Mouse (Mus musculus): ENCODE measurements at regions not wholly inside any gene's neighbourhood (a gene's known extent, or its start where the extent isn't known, plus 50 kb on each side); places are given as distances from the start of the nearest gene placed in this dataset.

- Histone ChIP-seq H3K9me3 (peaks cover 10% of the 10 kb centered on the region; the same call in 1 of the 2 replicates), H3K4me3 (replicated peaks) (no peak overlapping the region), H3K27me3 (replicated peaks) (peaks cover 39% of the 10 kb centered on the region), H3K36me3 (replicated peaks; ENCODE audit: low read length) (no peaks in the 10 kb centered on the region), H3K4me1 (peaks cover 4% of the 10 kb centered on the region; the same call in 1 of the 2 replicates)
- TF ChIP-seq GATA1 (IDR thresholded peaks at IDR 0.05; ENCODE audit: borderline replicate concordance, low read length), result no peak
- TF ChIP-seq FLI1 (IDR thresholded peaks at IDR 0.05; ENCODE audit: low read length), result no peak
These were observed 267.6 kb downstream of the Olfr1505 start for GRCm38 (mm10) chr19:14180956-14181355.

DNA sequence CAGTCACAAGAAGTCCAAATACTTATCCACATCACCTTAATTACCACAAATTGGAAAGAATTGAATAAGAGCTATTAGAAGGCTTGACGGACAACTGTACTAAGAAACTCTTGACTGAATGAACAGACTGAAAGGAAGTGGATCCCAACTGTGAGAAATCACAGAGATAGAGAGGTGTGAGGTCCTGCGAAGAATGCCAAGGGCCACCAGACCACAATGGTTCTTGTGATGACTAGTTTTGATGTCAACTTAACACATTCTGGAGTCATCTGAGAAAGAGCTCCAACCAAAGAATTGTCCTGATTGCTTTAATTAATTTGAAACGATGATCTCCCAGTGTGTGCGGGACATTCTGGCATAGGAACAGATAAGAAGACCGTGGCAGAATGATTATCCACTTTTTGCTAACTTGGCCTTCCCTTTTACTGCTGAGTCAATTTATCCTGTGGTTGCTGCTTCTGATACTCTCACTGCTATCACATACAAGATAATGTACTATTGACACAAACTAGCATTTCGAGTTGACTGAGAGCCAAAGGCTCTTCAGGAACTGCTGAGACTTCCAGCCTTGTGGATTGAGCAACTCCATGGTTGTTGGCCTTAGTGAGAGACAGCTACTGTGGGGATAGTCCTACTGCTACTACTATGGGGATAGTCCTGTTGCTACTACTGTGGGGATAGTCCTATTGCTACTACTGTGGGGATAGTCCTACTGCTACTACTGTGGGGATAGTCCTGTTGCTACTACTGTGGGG is 268.5 kb downstream of the Olfr1505 start:
- peaks cover 39% of the 10 kb centered on the region for H3K27me3 ChIP-seq (replicated peaks)
- no peak overlapping the region for H3K4me3 ChIP-seq (replicated peaks)
- H3K36me3 ChIP-seq (replicated peaks; ENCODE audit: low read length), result no peaks in the 10 kb centered on the region
- H3K9me3 ChIP-seq, result peaks cover 10% of the 10 kb centered on the region; the same call in 1 of the 2 replicates
- TF ChIP-seq GATA1 (IDR thresholded peaks at IDR 0.05; ENCODE audit: borderline replicate concordance, low read length) (no peak), FLI1 (IDR thresholded peaks at IDR 0.05; ENCODE audit: low read length) (no peak)
- H3K4me1 ChIP-seq, result peaks cover 4% of the 10 kb centered on the region; the same call in 1 of the 2 replicates

GRCm38 (mm10) chr19:14191820-14192219 is 278.5 kb downstream of the Olfr1505 start:
- no peaks in the 10 kb centered on the region for H3K9me3 ChIP-seq
- no peaks in the 10 kb centered on the region for H3K36me3 ChIP-seq (replicated peaks; ENCODE audit: low read length)
- TF ChIP-seq GATA1 (IDR thresholded peaks at IDR 0.05; ENCODE audit: borderline replicate concordance, low read length), result no peak
- H3K27me3 ChIP-seq (replicated peaks), result peaks cover 7% of the 10 kb centered on the region
- H3K4me1 ChIP-seq, result peaks cover 9% of the 10 kb centered on the region; the same call in 1 of the 2 replicates
- no peak overlapping the region for H3K4me3 ChIP-seq (replicated peaks)

DNA sequence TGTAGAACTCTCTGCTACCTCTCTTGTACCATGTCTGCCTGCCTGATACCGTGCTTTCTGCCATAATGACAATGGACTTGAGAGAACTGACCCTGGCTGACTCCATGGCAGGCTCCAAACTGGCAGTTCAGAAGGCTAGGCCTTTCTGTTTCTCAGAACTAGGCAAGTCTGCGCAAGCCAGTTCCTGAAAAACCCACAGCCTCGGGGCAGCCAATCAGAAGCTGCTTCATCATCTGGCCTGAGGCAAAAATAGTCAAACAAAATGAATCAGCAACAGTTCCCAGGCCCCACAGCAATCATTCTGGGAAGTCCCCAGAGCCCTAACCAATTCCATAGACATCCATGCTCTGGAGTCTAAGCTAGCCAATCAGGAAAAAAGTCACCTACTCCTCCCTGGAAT is 284.5 kb downstream of the Olfr1505 start:
- Histone ChIP-seq H3K36me3 (replicated peaks; ENCODE audit: low read length) (peaks cover 15% of the 10 kb centered on the region), H3K27me3 (replicated peaks) (no peaks in the 10 kb centered on the region), H3K4me1 (peaks cover 19% of the 10 kb centered on the region), H3K9me3 (0 out of 2 replicates have a peak, but pooled peaks cover 2% of the 10 kb centered on the region), H3K4me3 (replicated peaks) (peak overlapping the region; percentile 62)
- TF ChIP-seq GATA1 (IDR thresholded peaks at IDR 0.05; ENCODE audit: borderline replicate concordance, low read length) (no peak), FLI1 (IDR thresholded peaks at IDR 0.05; ENCODE audit: low read length) (no peak)

DNA sequence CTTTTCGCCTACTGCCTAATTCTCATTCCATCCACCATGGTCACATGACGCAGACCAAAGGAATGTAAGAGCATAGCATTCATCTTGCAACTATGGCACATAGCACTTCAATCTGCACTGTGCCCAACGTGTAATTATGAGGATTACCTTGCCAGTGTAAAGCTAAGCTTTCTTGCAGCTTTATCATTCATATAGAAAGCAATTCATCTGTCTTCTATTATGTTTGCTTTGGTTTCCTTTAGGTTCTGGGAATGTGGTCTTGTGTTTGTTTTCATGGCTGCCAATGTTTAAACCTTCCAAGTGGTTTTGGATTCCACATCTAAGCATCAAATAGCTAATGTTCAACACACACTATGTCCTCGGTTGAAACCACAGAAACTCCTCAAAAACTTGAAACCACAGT is 307.2 kb downstream of the Olfr1505 start:
- no peaks in the 10 kb centered on the region for H3K27me3 ChIP-seq (replicated peaks)
- no peaks in the 10 kb centered on the region for H3K36me3 ChIP-seq (replicated peaks; ENCODE audit: low read length)
- no peak overlapping the region for H3K4me3 ChIP-seq (replicated peaks)
- H3K9me3 ChIP-seq, result no peaks in the 10 kb centered on the region
- peaks cover 6% of the 10 kb centered on the region for H3K4me1 ChIP-seq
- TF ChIP-seq GATA1 (IDR thresholded peaks at IDR 0.05; ENCODE audit: borderline replicate concordance, low read length), result no peak
- TF ChIP-seq FLI1 (IDR thresholded peaks at IDR 0.05; ENCODE audit: low read length), result no peak

DNA sequence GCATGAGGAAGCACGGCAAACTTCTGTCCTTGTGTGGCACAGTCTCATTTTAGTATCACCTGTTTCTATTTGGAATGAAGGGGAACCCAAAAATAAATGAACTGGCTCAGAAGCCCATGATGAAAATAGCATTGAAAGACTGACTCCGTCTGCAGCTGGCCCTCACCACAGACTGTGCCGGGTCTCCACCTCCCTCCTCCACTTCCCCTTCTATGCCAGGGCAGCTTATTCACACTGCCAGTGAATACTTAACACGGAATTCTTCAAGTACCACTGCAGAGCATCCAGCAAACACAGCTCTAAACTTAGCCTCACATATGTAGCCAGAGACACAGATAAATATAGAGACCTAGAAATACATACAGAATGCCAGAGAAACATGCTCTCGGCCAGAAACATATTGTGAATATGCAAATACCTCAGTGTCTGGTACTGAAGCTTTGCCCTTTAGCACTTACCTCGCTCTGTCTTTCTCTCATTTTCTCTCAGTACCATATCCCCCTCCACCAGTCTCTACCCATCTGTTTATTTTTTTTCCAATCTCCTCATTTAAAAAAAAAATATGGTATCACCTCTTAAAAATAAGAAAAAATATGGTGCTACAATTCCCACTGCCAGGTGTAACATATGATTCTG is 311.8 kb downstream of the Olfr1505 start:
- Histone ChIP-seq H3K36me3 (replicated peaks; ENCODE audit: low read length) (no peaks in the 10 kb centered on the region), H3K4me1 (peaks cover 6% of the 10 kb centered on the region), H3K4me3 (replicated peaks) (peak overlapping the region; percentile 26), H3K27me3 (replicated peaks) (peaks cover 2% of the 10 kb centered on the region), H3K9me3 (no peaks in the 10 kb centered on the region)
- TF ChIP-seq FLI1 (IDR thresholded peaks at IDR 0.05; ENCODE audit: low read length) (no peak), GATA1 (IDR thresholded peaks at IDR 0.05; ENCODE audit: borderline replicate concordance, low read length) (no peak)

DNA sequence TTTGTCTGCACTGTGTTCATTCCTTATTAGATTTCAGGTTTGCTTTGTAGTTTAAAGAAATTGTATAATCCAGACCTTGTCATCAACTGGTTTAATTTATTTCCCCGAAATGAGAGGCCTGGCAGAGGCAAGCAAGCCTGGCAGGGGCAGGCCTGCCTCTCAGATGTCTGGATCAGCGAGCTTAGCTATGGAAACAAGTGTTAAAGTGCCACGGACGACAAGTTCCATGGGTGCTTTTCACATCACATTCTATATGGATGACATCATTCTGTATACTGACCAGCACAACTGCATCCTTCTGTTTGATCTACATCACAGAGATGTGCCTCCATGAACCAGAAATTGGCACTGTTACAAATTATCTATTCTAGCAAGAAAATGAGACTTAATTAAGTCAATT is 312.5 kb downstream of the Olfr1505 start:
- H3K9me3 ChIP-seq, result no peaks in the 10 kb centered on the region
- H3K4me1 ChIP-seq, result peaks cover 6% of the 10 kb centered on the region
- H3K4me3 ChIP-seq (replicated peaks), result no peak overlapping the region
- H3K36me3 ChIP-seq (replicated peaks; ENCODE audit: low read length), result no peaks in the 10 kb centered on the region
- peaks cover 2% of the 10 kb centered on the region for H3K27me3 ChIP-seq (replicated peaks)
- TF ChIP-seq FLI1 (IDR thresholded peaks at IDR 0.05; ENCODE audit: low read length) (no peak), GATA1 (IDR thresholded peaks at IDR 0.05; ENCODE audit: borderline replicate concordance, low read length) (no peak)

- Histone ChIP-seq H3K9me3 (no peaks in the 10 kb centered on the region), H3K36me3 (replicated peaks; ENCODE audit: low read length) (no peaks in the 10 kb centered on the region), H3K4me3 (replicated peaks) (no peak overlapping the region), H3K4me1 (peaks cover 6% of the 10 kb centered on the region), H3K27me3 (replicated peaks) (peaks cover 2% of the 10 kb centered on the region)
- no peak for TF ChIP-seq FLI1 (IDR thresholded peaks at IDR 0.05; ENCODE audit: low read length)
- no peak for TF ChIP-seq GATA1 (IDR thresholded peaks at IDR 0.05; ENCODE audit: borderline replicate concordance, low read length)
These were observed 313.2 kb downstream of the Olfr1505 start for GRCm38 (mm10) chr19:14226521-14226920.

DNA sequence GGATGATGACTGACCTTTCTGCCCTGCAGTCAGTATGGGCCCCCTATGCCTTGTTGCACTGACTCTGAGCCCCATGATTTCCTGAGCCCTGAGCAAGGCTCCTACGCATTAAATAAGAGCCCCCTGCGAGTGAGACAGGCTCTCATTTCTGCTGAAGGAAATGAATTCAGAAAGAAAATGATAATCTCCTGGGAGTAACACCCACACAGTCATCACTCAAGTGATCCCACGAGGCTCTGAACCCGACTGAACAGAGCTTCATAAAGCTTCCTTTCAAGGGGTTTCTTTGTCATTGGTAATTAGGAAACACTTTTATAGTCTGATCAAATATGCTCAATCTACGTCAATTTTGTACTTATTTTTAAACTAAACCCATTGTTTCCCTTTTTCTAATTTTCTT is 330.2 kb downstream of the Olfr1505 start:
- no peak overlapping the region for H3K4me3 ChIP-seq (replicated peaks)
- no peaks in the 10 kb centered on the region for H3K36me3 ChIP-seq (replicated peaks; ENCODE audit: low read length)
- peaks cover 47% of the 10 kb centered on the region for H3K4me1 ChIP-seq
- H3K27me3 ChIP-seq (replicated peaks), result no peaks in the 10 kb centered on the region
- H3K9me3 ChIP-seq, result no peaks in the 10 kb centered on the region
- TF ChIP-seq FLI1 (IDR thresholded peaks at IDR 0.05; ENCODE audit: low read length), result no peak

DNA sequence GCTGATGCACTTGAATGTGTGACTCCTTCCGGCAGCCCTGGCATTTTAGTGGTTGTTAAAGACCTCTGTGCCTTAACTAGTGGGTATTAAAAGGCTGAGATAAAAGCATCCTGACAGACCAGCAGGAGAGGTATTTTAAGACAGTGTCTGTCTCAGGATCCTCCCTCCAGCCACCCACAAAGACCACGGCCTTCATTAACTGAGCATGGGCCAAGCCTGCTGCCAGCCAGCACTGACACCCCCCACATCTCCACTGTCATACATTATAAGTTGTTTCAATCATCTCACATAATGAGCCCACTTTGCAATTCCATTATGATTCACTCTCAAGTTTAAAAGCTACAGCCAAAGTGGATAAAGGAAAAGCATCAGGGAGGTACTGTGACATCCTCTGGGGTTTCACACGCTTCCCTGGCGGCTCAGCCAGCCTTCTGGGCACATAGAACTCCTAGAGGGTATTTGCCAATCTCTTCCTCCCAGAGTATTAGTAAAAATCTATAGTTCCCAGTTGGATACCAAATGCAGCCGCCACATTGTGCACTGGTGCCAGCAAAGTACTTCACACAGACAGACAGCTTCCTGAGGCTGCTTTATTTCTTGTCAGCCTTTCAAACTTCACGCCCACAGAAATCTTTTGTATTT is 333.8 kb downstream of the Olfr1505 start:
- H3K36me3 ChIP-seq (replicated peaks; ENCODE audit: low read length), result no peaks in the 10 kb centered on the region
- no peaks in the 10 kb centered on the region for H3K9me3 ChIP-seq
- H3K4me3 ChIP-seq (replicated peaks), result peak overlapping the region; percentile 10
- TF ChIP-seq FLI1 (IDR thresholded peaks at IDR 0.05; ENCODE audit: low read length), result no peak
- TF ChIP-seq GATA1 (IDR thresholded peaks at IDR 0.05; ENCODE audit: borderline replicate concordance, low read length), result no peak
- peaks cover 1% of the 10 kb centered on the region for H3K27me3 ChIP-seq (replicated peaks)
- H3K4me1 ChIP-seq, result peaks cover 39% of the 10 kb centered on the region

All from megakaryocyte, embryonic 14.5 days (primary cell).